Mouse (Mus musculus) MEL (cell line): Measurements from ENCODE around the gene Slc25a28. TPM values are rescaled to one million over a fixed set of nuclear protein-coding genes. Genes with fewer than 3 reads are reported as not detected.
A peak's percentile ranks its signal among the peaks of the same experiment; 100 is the strongest.

ENCODE experiments used
- DNase-seq: peaks from one replicate; pipeline ENCODE4 v3.0.0; 2011; ENCODE audit warnings: low read depth, low spot score
- H3K27ac ChIP-seq: 2 replicates; pipeline ENCODE4 v1.5.1; 2012; ENCODE audit warnings: low read depth, mild to moderate bottlenecking, control low read depth, low read length, moderate library complexity; ENCODE audit not compliant: control insufficient read depth
- H3K27me3 ChIP-seq, 2 experiments: fragments of 150-350 bp in 1 of 2; sonication (generic) in 1 of 2; 2 replicates each; pipeline ENCODE4 v1.6.1; 2012; ENCODE audit warnings: low read length in 2 of 2, mild to moderate bottlenecking in 2 of 2, improper control_type of control experiment in 1 of 2, moderate library complexity in 1 of 2; ENCODE audit not compliant: insufficient read depth in 2 of 2, control insufficient read depth in 1 of 2
- H3K36me3 ChIP-seq, 2 experiments: 2 replicates each; pipeline ENCODE4 v1.6.1; 2012 to 2014; ENCODE audit warnings: low read length in 2 of 2, improper control_type of control experiment in 1 of 2, inconsistent platforms in 1 of 2, mild to moderate bottlenecking in 1 of 2; ENCODE audit not compliant: insufficient read depth in 2 of 2, control insufficient read depth in 1 of 2
- H3K4me1 ChIP-seq, 2 experiments: fragments of 150-350 bp in 1 of 2; sonication (generic) in 1 of 2; 2 replicates each; pipeline ENCODE4 v1.6.1; 2012; ENCODE audit warnings: low read length in 2 of 2, improper control_type of control experiment in 1 of 2, mild to moderate bottlenecking in 1 of 2; ENCODE audit not compliant: insufficient read depth in 2 of 2, control insufficient read depth in 1 of 2
- H3K4me3 ChIP-seq, 2 experiments: fragments of 150-350 bp in 1 of 2; sonication (generic) in 1 of 2; 2 replicates each; pipeline ENCODE4 v1.5.1; 2012; ENCODE audit warnings: low read depth in 2 of 2, low read length in 2 of 2, mild to moderate bottlenecking in 2 of 2, moderate library complexity in 2 of 2, control low read depth in 1 of 2, improper control_type of control experiment in 1 of 2; ENCODE audit not compliant: control insufficient read depth in 1 of 2, insufficient read depth in 1 of 2
- H3K79me2 ChIP-seq: 2 replicates; pipeline ENCODE4 v1.6.1; 2012; ENCODE audit warnings: mild to moderate bottlenecking, low read length, moderate library complexity; ENCODE audit not compliant: control insufficient read depth, poor library complexity, insufficient read depth
- H3K9ac ChIP-seq: 2 replicates; pipeline ENCODE4 v1.6.1; 2012; ENCODE audit warnings: low read depth, mild to moderate bottlenecking, control low read depth, low read length, moderate library complexity; ENCODE audit not compliant: control insufficient read depth, poor library complexity, severe bottlenecking
- H3K9me3 ChIP-seq: fragments of 150-350 bp; sonication (generic); replicated peaks from 2 replicates; pipeline ENCODE4 v1.6.1; 2012; ENCODE audit warnings: mild to moderate bottlenecking, low read length, improper control_type of control experiment, moderate library complexity; ENCODE audit not compliant: insufficient read depth
- BHLHE40 ChIP-seq: IDR thresholded peaks from 2 replicates; pipeline ENCODE4 v1.6.1; 2012; ENCODE audit warnings: low read depth, mild to moderate bottlenecking, inconsistent platforms, low read length, improper control_type of control experiment, borderline replicate concordance
- E2F4 ChIP-seq: IDR thresholded peaks from 2 replicates; pipeline ENCODE4 v1.6.1; 2011; ENCODE audit warnings: low read depth, low read length, improper control_type of control experiment, borderline replicate concordance
- ELF1 ChIP-seq: IDR thresholded peaks from 2 replicates; pipeline ENCODE4 v1.6.1; 2014; ENCODE audit warnings: low read depth, mild to moderate bottlenecking, inconsistent platforms, low read length, improper control_type of control experiment, moderate library complexity
- EP300 ChIP-seq, 2 experiments: IDR thresholded peaks; 2 replicates each; pipeline ENCODE4 v1.6.1; 2011; ENCODE audit warnings: improper control_type of control experiment in 2 of 2, low read length in 2 of 2, low read depth in 1 of 2, mild to moderate bottlenecking in 1 of 2
- ETS1 ChIP-seq: IDR thresholded peaks from 2 replicates; pipeline ENCODE4 v1.6.1; 2012; ENCODE audit warnings: low read depth, mild to moderate bottlenecking, inconsistent platforms, low read length, improper control_type of control experiment, moderate library complexity
- GATA1 ChIP-seq: IDR thresholded peaks from 2 replicates; pipeline ENCODE4 v1.6.1; 2011; ENCODE audit warnings: low read depth, low read length, improper control_type of control experiment
- HCFC1 ChIP-seq: IDR thresholded peaks from 2 replicates; pipeline ENCODE4 v1.6.1; 2012; ENCODE audit warnings: low read depth, mild to moderate bottlenecking, inconsistent platforms, low read length, improper control_type of control experiment, moderate library complexity
- JUND ChIP-seq: IDR thresholded peaks from 2 replicates; pipeline ENCODE4 v1.6.1; 2011; ENCODE audit warnings: low read depth, mild to moderate bottlenecking, improper control_type of control experiment, low read length
- KAT2A ChIP-seq: conservative IDR thresholded peaks from 2 replicates; pipeline ENCODE4 v1.6.1; 2012; ENCODE audit warnings: low read depth, low read length, improper control_type of control experiment, inconsistent platforms
- MAFK ChIP-seq: IDR thresholded peaks from 2 replicates; pipeline ENCODE4 v1.6.1; 2011; ENCODE audit warnings: low read depth, mild to moderate bottlenecking, low read length, improper control_type of control experiment, borderline replicate concordance
- MAX ChIP-seq: IDR thresholded peaks from 2 replicates; pipeline ENCODE4 v1.6.1; 2011; ENCODE audit warnings: low read length, improper control_type of control experiment
- MAZ ChIP-seq: IDR thresholded peaks from 2 replicates; pipeline ENCODE4 v1.6.1; 2012; ENCODE audit warnings: low read depth, mild to moderate bottlenecking, inconsistent platforms, low read length, improper control_type of control experiment
- MEF2A ChIP-seq: IDR thresholded peaks from 2 replicates; pipeline ENCODE4 v1.6.1; 2014; ENCODE audit warnings: low read depth, mild to moderate bottlenecking, inconsistent platforms, low read length, improper control_type of control experiment; ENCODE audit not compliant: poor library complexity, insufficient replicate concordance, severe bottlenecking; ENCODE audit errors: extremely low read depth
- MXI1 ChIP-seq: IDR thresholded peaks from 2 replicates; pipeline ENCODE4 v1.6.1; 2011; ENCODE audit warnings: mild to moderate bottlenecking, low read depth, low read length, improper control_type of control experiment
- MYB ChIP-seq: IDR thresholded peaks from 2 replicates; pipeline ENCODE4 v1.6.1; 2011; ENCODE audit warnings: mild to moderate bottlenecking, low read depth, low read length, improper control_type of control experiment
- MYC ChIP-seq: IDR thresholded peaks from 2 replicates; pipeline ENCODE4 v1.6.1; 2011; ENCODE audit warnings: low read depth, mild to moderate bottlenecking, low read length, improper control_type of control experiment, moderate library complexity
- NELFE ChIP-seq: IDR thresholded peaks from 2 replicates; pipeline ENCODE4 v1.6.1; 2011; ENCODE audit warnings: low read depth, low read length, improper control_type of control experiment
- POLR2A ChIP-seq, 2 experiments: IDR thresholded peaks; 2 replicates each; pipeline ENCODE4 v1.6.1; 2011 to 2012; ENCODE audit warnings: low read length in 2 of 2, mild to moderate bottlenecking in 2 of 2, control low read depth in 1 of 2, improper control_type of control experiment in 1 of 2, low read depth in 1 of 2, moderate library complexity in 1 of 2; ENCODE audit not compliant: control insufficient read depth in 1 of 2, insufficient read depth in 1 of 2, poor library complexity in 1 of 2
- POLR2AphosphoS2 ChIP-seq: IDR thresholded peaks from 2 replicates; pipeline ENCODE4 v1.6.1; 2011; ENCODE audit warnings: low read length, improper control_type of control experiment
- POLR2AphosphoS5 ChIP-seq: IDR thresholded peaks from 2 replicates; pipeline ENCODE4 v1.6.1; 2012; ENCODE audit warnings: low read depth, borderline replicate concordance, mild to moderate bottlenecking, inconsistent platforms, low read length, moderate library complexity, mixed read lengths
- RAD21 ChIP-seq: IDR thresholded peaks from 2 replicates; pipeline ENCODE4 v1.6.1; 2011; ENCODE audit warnings: mild to moderate bottlenecking, low read depth, low read length, improper control_type of control experiment
- RCOR1 ChIP-seq: IDR thresholded peaks from 2 replicates; pipeline ENCODE4 v1.6.1; 2012; ENCODE audit warnings: low read depth, mild to moderate bottlenecking, inconsistent platforms, low read length, improper control_type of control experiment
- SIN3A ChIP-seq: IDR thresholded peaks from 2 replicates; pipeline ENCODE4 v1.6.1; 2012; ENCODE audit warnings: low read length, improper control_type of control experiment, inconsistent platforms
- SMC3 ChIP-seq: IDR thresholded peaks from 2 replicates; pipeline ENCODE4 v1.6.1; 2011; ENCODE audit warnings: low read depth, low read length, improper control_type of control experiment
- TAL1 ChIP-seq: IDR thresholded peaks from 2 replicates; pipeline ENCODE4 v1.6.1; 2012; ENCODE audit warnings: mild to moderate bottlenecking, inconsistent platforms, low read length, moderate library complexity, mixed read lengths
- TBP ChIP-seq: IDR thresholded peaks from 2 replicates; pipeline ENCODE4 v1.8.0; 2011; ENCODE audit warnings: low read depth, low read length, improper control_type of control experiment
- TCF12 ChIP-seq: IDR thresholded peaks from 2 replicates; pipeline ENCODE4 v1.6.1; 2014; ENCODE audit warnings: low read depth, mild to moderate bottlenecking, inconsistent platforms, low read length, improper control_type of control experiment, moderate library complexity
- UBTF ChIP-seq: IDR thresholded peaks from 2 replicates; pipeline ENCODE4 v1.6.1; 2012; ENCODE audit warnings: low read depth, mild to moderate bottlenecking, inconsistent platforms, low read length, improper control_type of control experiment, moderate library complexity, borderline replicate concordance; ENCODE audit not compliant: insufficient read depth
- USF1 ChIP-seq: IDR thresholded peaks from 2 replicates; pipeline ENCODE4 v1.6.1; 2014; ENCODE audit warnings: low read depth, mild to moderate bottlenecking, inconsistent platforms, low read length, improper control_type of control experiment, moderate library complexity
- ZKSCAN1 ChIP-seq: IDR thresholded peaks from 2 replicates; pipeline ENCODE4 v1.6.1; 2012; ENCODE audit warnings: low read depth, mild to moderate bottlenecking, inconsistent platforms, low read length, improper control_type of control experiment, moderate library complexity
- ZMIZ1 ChIP-seq: IDR thresholded peaks from 2 replicates; pipeline ENCODE4 v1.6.1; 2012; ENCODE audit warnings: low read depth, mild to moderate bottlenecking, inconsistent platforms, low read length, improper control_type of control experiment, moderate library complexity
- polyA plus RNA-seq, 2 experiments: library from polyadenylated mRNA; stranded (reverse) in 1 of 2; unstranded in 1 of 2; fragments of >175 nt in 1 of 2; fragments of >200 nt in 1 of 2; gene quantifications; 2 replicates each; pipeline versions ENCODE4 v1.2.1 to v1.2.4; 2012; ENCODE audit warnings: low replicate concordance in 2 of 2, low read depth in 1 of 2; ENCODE audit not compliant: insufficient read length in 2 of 2, insufficient read depth in 1 of 2, missing spikeins in 1 of 2
- total RNA-seq: library from RNA; depleted of rRNA; stranded (reverse); fragments of 300-350 nt; gene quantifications from 2 replicates; pipeline ENCODE4 v1.2.3, GENCODE M21; 2012

Gene Slc25a28
- total and polyA plus RNA-seq, 3 experiments: 58.2 to 110 TPM; not detected in 1

GRCm38 (mm10) chr19:43679474-43679981 lies 4.8 kb upstream of the Slc25a28 start:
- Histone ChIP-seq H3K4me3 (peak overlapping the region; percentile 25 to 45), H3K27me3 (no peaks in the 10 kb centered on the region), H3K4me1 (peaks cover 23 to 45% of the 10 kb centered on the region in 2 experiments), H3K9ac (peak overlapping the region; percentile 68), H3K36me3 (peaks cover 0 to 47% of the 10 kb centered on the region in 2 experiments; a peak in 2 of 4 replicates), H3K9me3 (no peaks in the 10 kb centered on the region), H3K27ac (peak overlapping the region; percentile 97), H3K79me2 (peaks cover 15% of the 10 kb centered on the region)
- DNase-seq: peak; percentile 96
- TF ChIP-seq ETS1: peak; percentile 79
- TF ChIP-seq MYC: peak; percentile 90
- TF ChIP-seq KAT2A: no peak
- TF ChIP-seq POLR2AphosphoS2: peak; percentile 54; the same call in 1 of the 2 replicates
- TF ChIP-seq SIN3A: peak; percentile 88
- peak; percentile 90 for TF ChIP-seq MAX
- TF ChIP-seq UBTF: no peak
- TF ChIP-seq TBP: peak; percentile 94
- TF ChIP-seq POLR2A (IDR thresholded peaks at IDR 0.05; ENCODE audit: control insufficient read depth in 1 of 2, insufficient read depth in 1 of 2, low read depth in 1 of 2, low read length in 2 of 2, poor library complexity in 1 of 2): peak in 1 of 2 experiments; percentile 84; a peak in 2 of 4 replicates
- no peak for TF ChIP-seq MAZ
- peak; percentile 38 for TF ChIP-seq MYB
- TF ChIP-seq NELFE: peak; percentile 80
- no peak for TF ChIP-seq USF1
- no peak; the same call in 1 of the 2 replicates for TF ChIP-seq HCFC1
- TF ChIP-seq POLR2AphosphoS5: peak; percentile 68; the same call in 1 of the 2 replicates
- no peak for TF ChIP-seq BHLHE40
- peak; percentile 87 to 93 for TF ChIP-seq EP300 (IDR thresholded peaks at IDR 0.05; ENCODE audit: low read depth in 1 of 2, low read length in 2 of 2)
- TF ChIP-seq ZMIZ1: no peak; the same call in 1 of the 2 replicates
- TF ChIP-seq MEF2A: no peak
- TF ChIP-seq E2F4: no peak
- TF ChIP-seq ZKSCAN1: no peak
- TF ChIP-seq RCOR1: peak; percentile 60
- peak; percentile 67; the same call in 1 of the 2 replicates for TF ChIP-seq ELF1
- TF ChIP-seq MXI1: peak; percentile 62
- peak; percentile 88 for TF ChIP-seq GATA1
- no peak for TF ChIP-seq MAFK
- TF ChIP-seq JUND: peak; percentile 60; the same call in 1 of the 2 replicates
- peak; percentile 37; the same call in 1 of the 2 replicates for TF ChIP-seq TAL1
- peak; percentile 67; the same call in 1 of the 2 replicates for TF ChIP-seq TCF12
- no peak for TF ChIP-seq RAD21
- no peak for TF ChIP-seq SMC3
